Mouse (Mus musculus): ENCODE measurements at regions not wholly inside any gene's neighbourhood (a gene's known extent, or its start where the extent isn't known, plus 50 kb on each side); places are given as distances from the start of the nearest gene placed in this dataset.

- no peak overlapping the region for H3K4me3 ChIP-seq
- H3K27ac ChIP-seq, result no peak overlapping the region
- no peak for DNase-seq (ENCODE audit: low spot score in 2 of 2)
- TF ChIP-seq CTCF (conservative IDR thresholded peaks at IDR 0.05), result no peak
These were observed 169.8 kb upstream of the Arrdc4 start for GRCm38 (mm10) chr7:68918632-68919435.

DNA sequence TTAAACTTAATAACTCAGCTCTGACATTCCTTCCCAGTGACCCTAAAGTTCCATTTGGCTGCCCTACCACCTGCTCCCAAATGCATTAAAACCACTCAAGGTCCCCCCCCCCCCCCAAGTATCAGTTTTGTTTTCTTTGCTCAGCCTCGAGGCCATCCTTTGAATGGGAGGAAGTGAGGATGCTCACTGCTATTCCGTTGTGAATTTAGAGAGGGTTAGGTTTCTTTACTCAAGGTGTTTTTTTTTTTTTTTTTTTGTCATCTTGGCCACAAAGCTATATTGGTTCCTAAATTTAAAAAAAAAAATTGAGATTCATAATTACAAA lies 168.8 kb upstream of the Arrdc4 start:
- no peak overlapping the region for H3K27ac ChIP-seq
- DNase-seq (ENCODE audit: low spot score in 2 of 2), result no peak
- TF ChIP-seq CTCF (conservative IDR thresholded peaks at IDR 0.05), result no peak
- no peak overlapping the region for H3K4me3 ChIP-seq

- TF ChIP-seq CTCF (conservative IDR thresholded peaks at IDR 0.05), result no peak
- Histone ChIP-seq H3K27ac (no peak overlapping the region), H3K4me3 (no peak overlapping the region)
- no peak for DNase-seq (ENCODE audit: low spot score in 2 of 2)
These were observed 168.3 kb upstream of the Arrdc4 start for GRCm38 (mm10) chr7:68917137-68917875.

GRCm38 (mm10) chr7:68915976-68916375 lies 166.9 kb upstream of the Arrdc4 start:
- Histone ChIP-seq H3K4me3 (no peak overlapping the region), H3K27ac (no peak overlapping the region)
- TF ChIP-seq CTCF (conservative IDR thresholded peaks at IDR 0.05), result no peak
- no peak for DNase-seq (ENCODE audit: low spot score in 2 of 2)

GRCm38 (mm10) chr7:68914344-68914743 lies 165.3 kb upstream of the Arrdc4 start:
- Histone ChIP-seq H3K4me3 (no peak overlapping the region), H3K27ac (no peak overlapping the region)
- TF ChIP-seq CTCF (conservative IDR thresholded peaks at IDR 0.05), result no peak
- DNase-seq (ENCODE audit: low spot score in 2 of 2), result peak; percentile 29 to 40

DNA sequence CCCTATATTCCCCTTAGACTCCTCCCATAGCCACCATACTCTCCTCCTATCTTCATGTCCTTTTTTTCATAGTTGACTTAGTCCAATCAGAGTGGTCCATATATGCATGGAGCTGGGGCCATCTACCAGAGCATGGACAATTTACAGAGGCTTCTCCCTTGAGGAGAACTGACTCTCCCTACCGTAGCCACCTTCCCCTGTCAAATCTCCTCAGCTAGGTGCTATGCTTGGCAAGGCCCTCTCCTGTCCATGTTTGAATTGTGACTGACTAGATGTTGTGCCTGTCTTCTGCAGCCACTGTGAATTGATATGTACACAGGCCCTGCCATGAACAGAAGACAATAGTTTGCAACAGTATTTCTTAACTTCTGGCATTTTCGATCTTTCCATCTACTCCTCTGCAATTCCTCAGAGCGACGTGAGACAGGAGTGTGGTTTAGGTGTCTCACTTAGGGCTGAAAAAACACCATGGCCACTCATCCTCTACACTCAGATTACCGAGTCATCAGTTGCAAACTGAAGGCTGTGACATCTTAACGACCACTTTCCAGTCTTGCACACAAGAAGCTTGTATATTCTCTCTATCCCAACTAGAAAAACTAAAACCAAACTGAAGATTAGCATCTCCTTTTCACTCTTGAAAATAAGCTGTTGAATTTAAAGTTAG lies 163.1 kb upstream of the Arrdc4 start:
- no peak for TF ChIP-seq CTCF (conservative IDR thresholded peaks at IDR 0.05)
- DNase-seq (ENCODE audit: low spot score in 2 of 2), result no peak
- Histone ChIP-seq H3K4me3 (no peak overlapping the region), H3K27ac (no peak overlapping the region)

DNA sequence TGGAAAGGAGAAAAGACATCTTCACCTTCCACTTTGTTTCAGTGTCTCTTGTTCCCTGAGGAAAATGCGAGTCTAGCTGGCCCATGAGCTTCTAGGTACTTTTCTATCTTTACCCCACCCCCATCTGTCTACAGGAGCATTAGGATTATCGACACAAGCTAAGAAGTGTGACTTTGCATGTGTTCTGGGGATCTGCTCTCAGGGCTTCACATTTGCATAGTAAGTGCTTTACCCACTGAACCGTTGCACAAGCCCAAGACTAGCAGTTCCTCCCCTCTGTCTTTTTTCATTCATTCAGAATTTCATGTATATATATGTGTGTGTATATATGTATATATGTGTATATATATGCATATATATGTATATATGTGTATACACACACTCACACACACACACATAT lies 162.5 kb upstream of the Arrdc4 start:
- TF ChIP-seq CTCF (conservative IDR thresholded peaks at IDR 0.05), result no peak
- Histone ChIP-seq H3K4me3 (no peak overlapping the region), H3K27ac (no peak overlapping the region)
- DNase-seq (ENCODE audit: low spot score in 2 of 2), result no peak

GRCm38 (mm10) chr7:68909694-68910093 lies 160.7 kb upstream of the Arrdc4 start:
- DNase-seq (ENCODE audit: low spot score in 2 of 2), result no peak
- TF ChIP-seq CTCF (conservative IDR thresholded peaks at IDR 0.05), result no peak
- Histone ChIP-seq H3K4me3 (no peak overlapping the region), H3K27ac (no peak overlapping the region)

DNA sequence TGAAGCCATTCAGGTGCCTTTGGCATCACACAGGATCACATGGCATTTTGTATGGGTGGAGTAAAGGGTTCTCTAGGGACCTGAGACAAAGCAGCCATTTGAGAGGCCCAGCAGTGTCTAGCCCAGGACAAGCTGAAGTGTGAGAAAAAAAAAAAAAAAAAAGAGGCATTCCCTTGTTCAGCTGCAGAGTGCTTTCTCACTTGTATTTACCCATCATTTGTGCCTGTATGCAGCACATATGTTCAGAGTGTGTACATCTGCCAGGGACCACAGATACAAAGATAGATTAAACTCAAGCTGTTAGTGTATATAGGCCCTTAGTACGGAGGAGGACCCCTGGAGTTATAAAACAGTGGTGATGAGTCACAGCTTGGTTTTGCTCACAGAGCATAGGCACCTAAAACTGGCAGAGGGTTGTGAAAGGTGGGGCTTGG lies 159.4 kb upstream of the Arrdc4 start:
- peak; percentile 5 to 11 for DNase-seq (ENCODE audit: low spot score in 2 of 2)
- TF ChIP-seq CTCF (conservative IDR thresholded peaks at IDR 0.05), result no peak
- H3K27ac ChIP-seq, result no peak overlapping the region

GRCm38 (mm10) chr7:68907867-68908266 lies 158.8 kb upstream of the Arrdc4 start:
- DNase-seq (ENCODE audit: low spot score in 2 of 2), result no peak
- Histone ChIP-seq H3K4me3 (no peak overlapping the region), H3K27ac (no peak overlapping the region)
- no peak for TF ChIP-seq CTCF (conservative IDR thresholded peaks at IDR 0.05)

More for the DNA sequence above, 159.4 kb upstream of the Arrdc4 start:
- no peak overlapping the region for H3K4me3 ChIP-seq

GRCm38 (mm10) chr7:68906771-68907395 lies 157.8 kb upstream of the Arrdc4 start:
- no peak for DNase-seq (ENCODE audit: low spot score in 2 of 2)
- Histone ChIP-seq H3K4me3 (no peak overlapping the region), H3K27ac (no peak overlapping the region)
- no peak for TF ChIP-seq CTCF (conservative IDR thresholded peaks at IDR 0.05)

DNA sequence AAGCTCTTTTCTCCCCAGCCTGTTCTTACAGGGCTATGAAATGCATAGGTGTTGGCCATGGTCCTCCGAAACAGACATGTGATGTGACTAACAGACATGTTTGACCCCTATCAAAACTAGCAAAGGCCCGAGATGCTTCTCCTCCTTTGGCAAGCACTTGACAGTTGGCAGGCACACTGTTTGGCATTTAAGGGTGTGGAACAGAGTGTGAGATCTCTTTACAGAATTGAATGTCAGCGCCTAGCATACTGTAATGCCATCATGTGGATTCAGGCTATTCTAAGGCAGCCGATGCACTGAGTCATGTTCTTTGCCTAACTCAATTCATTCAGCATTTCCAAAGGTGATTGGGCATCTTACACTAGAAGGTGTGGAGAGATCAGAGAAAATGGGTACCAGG lies 156.8 kb upstream of the Arrdc4 start:
- no peak for TF ChIP-seq CTCF (conservative IDR thresholded peaks at IDR 0.05)
- Histone ChIP-seq H3K27ac (0 out of 2 replicates have a peak overlapping the region, but pooled peaks have one; percentile 2), H3K4me3 (no peak overlapping the region)
- DNase-seq (ENCODE audit: low spot score in 2 of 2), result no peak

DNA sequence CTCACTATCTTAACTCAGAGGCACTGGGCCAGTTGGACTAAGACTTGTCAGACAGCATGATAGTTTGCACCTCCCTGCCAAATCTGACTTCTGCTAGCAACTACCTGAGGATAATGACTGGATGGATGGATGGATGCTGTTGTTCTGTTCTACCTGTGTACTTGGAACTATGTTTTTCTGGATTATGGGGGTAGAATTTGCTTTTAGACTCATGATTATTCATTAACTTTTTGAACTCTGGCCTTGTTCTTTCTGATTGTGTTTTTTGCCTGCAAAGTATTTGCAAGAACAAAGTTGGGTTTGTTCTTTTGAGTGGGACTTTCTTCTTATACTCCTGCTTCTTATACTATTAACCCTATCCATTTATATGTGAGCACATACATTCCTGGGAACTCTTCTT lies 137.1 kb upstream of the Arrdc4 start:
- no peak for TF ChIP-seq CTCF (conservative IDR thresholded peaks at IDR 0.05)
- Histone ChIP-seq H3K27ac (no peak overlapping the region), H3K4me3 (no peak overlapping the region)
- no peak for DNase-seq (ENCODE audit: low spot score in 2 of 2)

All from layer of hippocampus, adult 2 months (tissue).